Mouse (Mus musculus) erythroblast, adult 5-6 weeks (primary cell): ENCODE measurements around the gene Serpinc1. TPM values are rescaled to one million over a fixed set of nuclear protein-coding genes. Genes with fewer than 3 reads are reported as not detected.

ENCODE experiments used
- ATAC-seq: replicated peaks from 2 replicates; pipeline ENCODE4 v1.8.0; 2016; ENCODE audit warnings: moderate number of reproducible peaks, mild to moderate bottlenecking, moderate TSS enrichment, inconsistent platforms; ENCODE audit not compliant: poor library complexity, low FRiP score, severe bottlenecking
- total RNA-seq, 2 experiments: library from RNA; stranded (forward) in 1 of 2; stranded (reverse) in 1 of 2; fragments of 150-400 nt in 1 of 2; fragments of 200-764, 138-1000 nt in 1 of 2; gene quantifications; 2 replicates each; pipeline versions ENCODE4 v1.2.3 to v1.2.4; 2015 to 2017; ENCODE audit warnings: low replicate concordance in 2 of 2

The Serpinc1 gene
- total RNA-seq, 2 experiments from 2014 or later = 0.34 to 1.5 TPM

DNA sequence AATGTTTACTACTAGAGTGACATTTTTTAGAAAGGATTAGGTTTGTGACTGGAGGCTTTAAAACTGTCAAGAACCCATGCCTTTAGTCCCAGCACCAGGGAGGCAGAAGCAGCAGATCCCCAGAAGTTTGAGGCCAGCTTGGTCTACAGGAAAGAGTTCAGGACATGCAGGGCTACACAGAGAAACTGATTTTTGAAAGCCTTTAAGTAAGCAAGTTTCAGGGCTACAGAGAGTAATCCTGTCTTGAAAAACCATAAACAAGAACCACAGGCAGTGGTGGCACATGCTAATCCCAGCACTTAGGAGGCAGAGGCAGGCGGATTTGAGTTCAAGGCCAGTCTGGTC is 62.0 kb downstream of the Serpinc1 start:
- ATAC-seq = no peak

DNA sequence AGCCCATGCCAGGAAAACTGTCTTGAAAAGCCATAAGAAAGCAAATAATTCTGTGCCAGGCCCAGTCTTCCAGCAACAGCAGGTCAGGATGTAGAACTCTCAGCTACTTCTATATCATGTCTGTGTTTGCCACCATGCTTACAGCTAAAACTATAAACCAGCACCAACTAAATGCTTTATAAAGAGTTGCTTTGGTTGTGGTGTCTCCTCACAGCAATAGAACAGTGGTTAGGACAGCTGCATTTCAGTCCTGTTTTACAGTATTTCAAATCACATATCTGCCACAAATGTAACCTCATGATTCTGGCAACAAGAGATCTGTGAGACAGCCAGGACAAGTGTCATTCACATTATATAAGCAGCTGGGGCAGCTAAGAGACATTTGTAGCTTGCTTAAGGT is 62.5 kb downstream of the Serpinc1 start:
- ATAC-seq = no peak

DNA sequence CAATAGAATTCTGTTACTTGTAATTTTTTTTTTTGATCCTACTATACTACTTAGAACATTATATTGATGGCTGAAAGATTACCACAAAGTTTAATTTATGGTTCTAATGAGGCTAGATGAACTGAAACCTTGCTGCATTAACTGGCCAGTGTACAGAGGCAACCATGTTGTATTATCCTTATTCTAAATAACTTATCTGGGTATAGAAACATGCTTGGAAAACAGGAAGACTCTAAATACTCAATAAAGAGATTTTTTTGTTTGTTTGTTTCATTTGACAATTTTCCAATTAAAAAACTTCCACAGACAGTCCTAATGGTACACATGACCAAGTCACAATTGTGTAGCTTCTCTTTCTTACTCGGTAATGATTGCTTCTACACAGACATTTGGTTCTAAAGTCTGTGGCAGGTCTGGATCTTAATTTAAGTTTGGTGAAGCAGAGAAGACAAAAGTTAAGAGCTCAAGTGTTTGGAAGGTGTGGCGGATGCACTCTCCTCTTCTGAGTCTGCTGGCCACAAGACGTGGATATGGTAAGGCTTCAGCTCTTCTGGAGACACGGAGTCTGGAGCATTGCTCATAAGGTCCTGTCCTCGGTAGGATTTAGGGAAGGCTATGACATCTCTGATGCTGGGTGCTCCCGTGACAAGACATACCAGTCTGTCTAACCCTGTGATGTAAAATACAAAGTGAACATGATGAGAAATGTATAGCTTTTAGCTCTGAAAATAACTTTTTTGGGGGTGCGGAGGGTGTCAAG is 63.1 kb downstream of the Serpinc1 start:
- ATAC-seq = no peak

DNA sequence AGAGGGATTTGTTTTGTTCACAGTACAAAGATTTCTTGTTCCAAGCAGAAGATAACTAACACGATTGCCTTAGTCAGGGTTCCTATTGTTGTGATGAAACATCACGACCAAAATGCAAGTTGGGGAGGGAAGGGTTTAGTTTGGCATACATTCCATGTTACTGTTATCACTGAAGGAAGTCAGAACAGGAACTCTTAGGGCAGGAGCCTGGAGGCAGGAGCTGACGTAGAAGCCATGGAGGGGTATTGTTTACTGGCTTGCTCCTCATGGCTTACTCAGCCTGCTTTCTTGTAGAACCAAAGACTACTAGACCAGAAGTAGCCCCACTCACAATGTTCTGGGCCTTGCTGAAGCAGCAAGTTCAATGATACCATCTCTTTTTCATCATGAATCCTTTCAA is 68.6 kb downstream of the Serpinc1 start:
- ATAC-seq = no peak

Other genes with a start within 250 kb of the Serpinc1 start
- gene Rabgap1l, start 185.4 kb upstream of the Serpinc1 start, total RNA-seq (2015; ENCODE audit: low replicate concordance) = 82.3 and 161 TPM in 2 replicates
- 105 and 110 TPM in 2 replicates for gene Rabgap1l, start 185.4 kb upstream of the Serpinc1 start, total RNA-seq (2017; ENCODE audit: low replicate concordance)
- gene Rc3h1, start 72.2 kb upstream of the Serpinc1 start, total RNA-seq (2015; ENCODE audit: low replicate concordance) = 43.9 and 45.3 TPM in 2 replicates
- gene Rc3h1, start 72.2 kb upstream of the Serpinc1 start, total RNA-seq (2017; ENCODE audit: low replicate concordance) = 54.4 and 55.5 TPM in 2 replicates
- 1.3 and 2.9 TPM in 2 replicates for gene Zbtb37, start 56.3 kb downstream of the Serpinc1 start, total RNA-seq (2015; ENCODE audit: low replicate concordance)
- 1.7 and 2.6 TPM in 2 replicates for gene Zbtb37, start 56.3 kb downstream of the Serpinc1 start, total RNA-seq (2017; ENCODE audit: low replicate concordance)
- 6.7 and 13.6 TPM in 2 replicates for gene Dars2, start 92.1 kb downstream of the Serpinc1 start, total RNA-seq (2015; ENCODE audit: low replicate concordance)
- gene Dars2, start 92.1 kb downstream of the Serpinc1 start, total RNA-seq (2017; ENCODE audit: low replicate concordance) = 5.8 and 10.3 TPM in 2 replicates
- 13.3 and 32.4 TPM in 2 replicates for gene Cenpl, start 92.1 kb downstream of the Serpinc1 start, total RNA-seq (2015; ENCODE audit: low replicate concordance)
- gene Cenpl, start 92.1 kb downstream of the Serpinc1 start, total RNA-seq (2017; ENCODE audit: low replicate concordance) = 8.8 and 12.1 TPM in 2 replicates
- gene Klhl20, start 152.9 kb downstream of the Serpinc1 start, total RNA-seq (2015; ENCODE audit: low replicate concordance) = 8.1 and 14.6 TPM in 2 replicates
- 4.2 and 5.2 TPM in 2 replicates for gene Klhl20, start 152.9 kb downstream of the Serpinc1 start, total RNA-seq (2017; ENCODE audit: low replicate concordance)
- not detected in 2 replicates for gene Ankrd45, start 164.1 kb downstream of the Serpinc1 start, total RNA-seq (2015; ENCODE audit: low replicate concordance)
- gene Ankrd45, start 164.1 kb downstream of the Serpinc1 start, total RNA-seq (2017; ENCODE audit: low replicate concordance) = not detected in 2 replicates
- gene Tex50, start 180.7 kb downstream of the Serpinc1 start, total RNA-seq (2015; ENCODE audit: low replicate concordance) = not detected in 2 replicates
- not detected in 2 replicates for gene Tex50, start 180.7 kb downstream of the Serpinc1 start, total RNA-seq (2017; ENCODE audit: low replicate concordance)